Mouse (Mus musculus): ENCODE data around the gene Gm8871. TPM values are rescaled to one million over a fixed set of nuclear protein-coding genes. Genes with fewer than 3 reads are reported as not detected.
"Not testable (repeated sequence)": the region's sequence is repeated elsewhere in the genome, so short reads cannot be mapped to it uniquely, and the experiment has no call there.

Gm8871 gene
- polyA plus RNA-seq (2015; fragmentation: Nextera tagmentation; extraction: Ambion mirVana), result not detected in 2 replicates

GRCm38 (mm10) chr5:10947505-10947904 lies at the start of gene Gm8871, which contains the start of gene Gm8857:
Gene Gm8871 (plus strand): TSS chr5:10947805.
Gene Gm8857 (plus strand): TSS chr5:10947807.
- H3K9ac ChIP-seq; ATAC-seq (ENCODE audit: insufficient read depth, low FRiP score, low read depth); H3K9me3 ChIP-seq; H3K36me3 ChIP-seq; H3K4me2 ChIP-seq; H3K27me3 ChIP-seq (replicated peaks); H3K4me1 ChIP-seq; H3K4me3 ChIP-seq (replicated peaks); H3K27ac ChIP-seq: not testable (repeated sequence)
- WGBS, result 70% methylated on average over 3 of the region's 3 CpGs

GRCm38 (mm10) chr5:10953512-10953911 lies 5.9 kb downstream of the Gm8871 start:
- H3K27me3 ChIP-seq (replicated peaks); ATAC-seq (ENCODE audit: insufficient read depth, low FRiP score, low read depth); H3K4me3 ChIP-seq (replicated peaks); H3K27ac ChIP-seq; H3K36me3 ChIP-seq; H3K4me1 ChIP-seq; H3K9ac ChIP-seq; H3K4me2 ChIP-seq; H3K9me3 ChIP-seq: not testable (repeated sequence)
- whole genome bisulfite sequencing, result 84% methylated on average over 2 of the region's 2 CpGs

- H3K4me2 ChIP-seq; H3K27me3 ChIP-seq (replicated peaks); H3K4me3 ChIP-seq (replicated peaks); ATAC-seq (ENCODE audit: insufficient read depth, low FRiP score, low read depth); H3K36me3 ChIP-seq; H3K4me1 ChIP-seq; H3K9me3 ChIP-seq; H3K27ac ChIP-seq; H3K9ac ChIP-seq: not testable (repeated sequence)
- WGBS, result 91% methylated on average over 7 of the region's 8 CpGs
Measured at GRCm38 (mm10) chr5:10958057-10958456, 10.5 kb downstream of the Gm8871 start.

Other genes with a start within 250 kb of the Gm8871 start
- not detected in 2 replicates for gene Gm8857, start within 50 bp of the Gm8871 start, polyA plus RNA-seq (2015; fragmentation: Nextera tagmentation; extraction: Ambion mirVana)
- not detected in 2 replicates for gene Gm8879, start 179.8 kb downstream of the Gm8871 start, polyA plus RNA-seq (2015; fragmentation: Nextera tagmentation; extraction: Ambion mirVana)
- gene Gm5861, start 235.3 kb downstream of the Gm8871 start, polyA plus RNA-seq (2015; fragmentation: Nextera tagmentation; extraction: Ambion mirVana), result not detected in 2 replicates